Mouse (Mus musculus): Measurements from ENCODE around the gene Mob3b. TPM values are rescaled to one million over a fixed set of nuclear protein-coding genes. Genes with fewer than 3 reads are reported as not detected.

Mob3b gene
- total RNA-seq, 2 experiments from 2014 or later, result 3.1 to 4.9 TPM

DNA sequence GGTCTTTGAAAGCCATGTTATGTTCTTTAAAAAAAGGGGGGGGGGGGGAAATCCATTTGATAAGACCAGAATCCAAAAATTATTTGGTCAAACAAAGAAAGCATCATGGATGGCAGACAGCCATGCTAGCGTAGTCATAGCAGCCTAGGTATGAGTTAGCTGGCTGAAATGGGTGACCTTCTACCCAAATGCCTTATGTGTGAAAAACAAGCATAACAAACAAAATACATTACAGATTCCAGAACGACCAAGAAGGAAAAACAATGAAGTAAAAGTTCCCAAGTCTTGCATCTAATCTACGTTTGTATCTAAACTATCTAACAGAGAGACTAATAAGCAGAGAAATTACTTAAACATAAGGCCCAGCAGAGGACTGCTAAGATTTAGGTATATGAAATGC is 6.6 kb downstream of the Mob3b start:
- no peak for DNase-seq (ENCODE audit: low spot score in 2 of 2)

DNA sequence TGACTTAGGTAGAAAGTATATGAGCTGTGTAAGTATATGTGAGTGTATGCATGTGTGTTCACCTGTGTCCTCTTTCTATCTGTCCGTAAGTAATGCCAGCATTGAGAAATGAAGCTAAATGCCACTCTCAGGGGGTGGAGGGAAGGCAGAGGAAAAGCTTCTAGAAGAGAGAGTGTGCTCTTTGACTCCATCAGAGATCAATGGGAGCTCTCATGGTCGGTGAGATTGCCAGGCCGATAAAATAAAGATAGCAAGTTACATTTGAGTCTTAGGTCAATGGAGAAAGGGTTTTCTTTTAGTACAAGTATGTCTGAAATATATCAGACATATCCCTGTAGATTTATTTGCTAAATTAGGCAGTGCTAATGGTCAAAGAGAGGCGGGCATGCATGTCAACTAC is 9.0 kb downstream of the Mob3b start:
- DNase-seq (ENCODE audit: low spot score in 2 of 2), result no peak

DNA sequence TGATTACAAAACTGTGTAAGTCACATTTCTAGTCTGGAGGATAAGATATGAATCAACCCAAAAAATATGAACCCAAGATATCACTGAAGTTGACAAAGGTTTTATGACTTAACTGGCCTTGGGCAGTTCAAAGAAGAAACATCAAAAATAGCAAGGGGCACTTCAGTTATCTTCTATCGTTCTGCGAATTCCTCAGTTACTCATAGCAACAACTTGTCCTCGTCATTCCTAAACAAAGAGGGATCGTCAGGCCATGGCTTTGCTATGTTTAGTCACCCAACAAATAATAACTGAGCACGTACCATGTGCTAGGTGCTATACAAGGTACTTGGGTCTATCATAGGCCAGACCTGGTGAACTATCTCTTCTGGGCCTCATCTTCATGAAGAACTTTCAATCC is 10.7 kb downstream of the Mob3b start:
- no peak for DNase-seq (ENCODE audit: low spot score in 2 of 2)

DNA sequence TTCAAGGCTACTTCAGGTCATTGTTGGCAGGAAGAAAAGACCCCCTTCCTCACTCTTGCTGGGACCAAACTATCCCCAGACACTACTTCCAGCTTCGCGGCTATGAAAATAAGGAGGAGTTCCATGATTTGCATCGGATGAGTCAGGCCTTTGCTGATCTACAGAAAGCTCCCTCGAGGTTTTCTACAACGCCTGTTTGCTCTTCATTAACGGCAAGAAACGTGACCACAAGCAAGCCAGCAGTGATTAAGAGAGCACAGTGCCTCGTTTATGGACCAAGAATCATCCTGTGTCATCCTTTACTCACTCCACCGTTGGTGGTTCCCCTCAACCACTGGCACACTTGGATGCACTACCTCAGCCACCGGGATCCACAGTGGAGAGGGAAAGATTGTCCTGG is 11.6 kb downstream of the Mob3b start:
- no peak for DNase-seq (ENCODE audit: low spot score in 2 of 2)

DNA sequence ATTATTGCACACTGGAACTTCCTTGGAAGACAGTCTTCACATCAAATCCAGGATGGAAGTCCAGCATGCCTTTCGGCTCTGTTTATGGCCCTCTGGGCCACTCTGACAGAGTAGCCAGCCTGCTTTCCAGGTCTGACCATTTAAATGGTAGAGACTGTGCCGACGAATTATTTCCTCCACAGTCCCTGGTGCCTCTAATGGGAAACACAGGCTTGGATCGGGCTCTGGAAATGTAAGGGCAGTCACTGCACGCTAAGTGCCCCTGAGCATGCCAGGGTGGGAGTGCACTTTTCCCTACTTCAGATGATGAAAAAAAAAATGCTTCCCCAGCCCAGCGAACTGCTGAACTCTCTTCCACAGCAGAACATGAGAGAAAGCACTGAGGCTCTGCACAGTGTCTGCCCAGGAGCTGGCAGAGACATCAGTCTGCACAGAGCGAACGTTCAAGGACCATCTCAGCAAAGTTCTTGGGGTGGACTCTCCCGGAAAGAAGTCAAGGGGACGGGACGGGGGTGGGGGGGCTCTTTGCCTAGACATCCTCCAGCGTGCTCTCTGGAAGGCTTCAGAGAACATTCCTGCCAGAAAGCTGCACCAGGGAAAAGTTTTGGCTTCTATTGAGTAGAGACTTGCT is 13.7 kb downstream of the Mob3b start:
- DNase-seq (ENCODE audit: low spot score in 2 of 2), result peak in 1 of 2 experiments; percentile 17

DNA sequence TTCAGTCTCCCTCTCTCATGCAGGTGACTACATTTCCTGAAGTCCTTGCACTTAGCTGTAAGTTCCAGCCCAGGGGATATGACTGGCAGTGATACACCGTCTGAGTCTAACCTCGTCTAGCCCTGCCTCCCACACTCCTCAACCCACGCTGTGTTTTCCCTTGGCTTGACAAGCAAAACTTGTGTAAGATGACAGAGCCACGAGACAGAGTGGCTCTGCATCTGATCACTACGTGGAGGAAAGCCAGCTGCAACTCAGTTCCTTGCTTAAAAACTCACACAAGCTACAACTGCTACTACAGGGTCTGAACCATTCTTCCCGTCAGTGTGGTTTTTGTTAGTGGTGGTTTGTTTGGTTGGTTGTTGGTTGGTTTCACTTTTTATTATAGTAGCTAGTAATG is 17.0 kb downstream of the Mob3b start:
- DNase-seq (ENCODE audit: low spot score in 2 of 2), result no peak

DNA sequence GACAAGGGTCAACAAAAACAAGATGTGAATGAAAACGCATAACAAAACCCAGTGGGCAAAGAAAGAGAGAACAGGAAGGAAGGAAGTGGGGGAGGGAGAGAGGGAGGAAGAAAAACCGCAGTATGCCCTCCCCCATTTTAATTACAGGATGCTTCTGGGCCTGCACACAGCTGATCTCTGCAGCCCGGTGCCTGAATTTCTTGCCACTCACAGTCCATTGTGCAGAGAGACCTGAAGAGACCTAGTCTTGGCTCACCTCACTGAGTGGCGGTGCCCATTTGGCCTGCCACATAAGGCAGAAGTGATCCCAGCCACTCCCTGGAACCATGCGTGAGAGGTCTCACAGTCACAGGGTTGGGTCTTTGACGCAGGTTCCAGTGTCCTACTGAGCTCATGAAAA is 19.2 kb downstream of the Mob3b start:
- DNase-seq (ENCODE audit: low spot score in 2 of 2), result no peak

DNA sequence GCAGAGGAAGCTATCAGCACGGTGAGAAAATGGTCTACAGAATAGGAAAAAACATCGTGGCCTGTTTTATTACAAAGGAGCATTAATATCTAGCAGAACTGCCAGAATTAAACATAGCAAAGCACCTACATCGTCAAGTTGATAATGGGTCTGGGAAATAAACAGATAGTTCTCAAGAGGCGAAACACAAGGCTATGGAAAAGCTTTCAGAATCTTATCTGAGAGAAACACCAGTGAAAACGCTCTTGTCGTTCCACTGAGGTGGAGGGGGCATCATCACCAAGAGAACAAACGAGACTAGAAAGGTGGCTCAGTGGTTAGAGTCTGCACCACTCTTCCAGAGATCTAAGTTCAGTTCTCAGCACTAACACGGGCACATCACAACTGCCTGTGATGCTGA is 20.3 kb downstream of the Mob3b start:
- DNase-seq (ENCODE audit: low spot score in 2 of 2), result no peak

DNA sequence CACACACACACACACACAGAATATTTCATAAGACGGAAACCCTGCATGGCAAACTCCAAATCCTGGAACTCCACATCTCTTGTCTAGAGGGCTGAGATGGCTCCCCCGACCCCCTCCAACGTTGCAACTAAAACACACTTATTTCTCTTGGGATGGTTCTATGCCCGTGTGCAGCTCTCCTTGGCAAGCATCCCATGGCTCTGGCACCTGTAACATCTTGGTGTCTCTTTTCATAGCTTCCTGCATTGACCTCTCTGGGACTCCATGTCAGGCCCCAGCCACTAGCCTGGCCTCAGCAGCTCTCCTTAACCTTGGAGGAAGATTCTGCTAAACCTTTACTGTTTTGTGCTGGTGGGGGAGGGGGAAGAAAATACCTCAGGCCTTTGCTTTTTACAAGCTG is 21.5 kb downstream of the Mob3b start:
- DNase-seq (ENCODE audit: low spot score in 2 of 2), result no peak

DNA sequence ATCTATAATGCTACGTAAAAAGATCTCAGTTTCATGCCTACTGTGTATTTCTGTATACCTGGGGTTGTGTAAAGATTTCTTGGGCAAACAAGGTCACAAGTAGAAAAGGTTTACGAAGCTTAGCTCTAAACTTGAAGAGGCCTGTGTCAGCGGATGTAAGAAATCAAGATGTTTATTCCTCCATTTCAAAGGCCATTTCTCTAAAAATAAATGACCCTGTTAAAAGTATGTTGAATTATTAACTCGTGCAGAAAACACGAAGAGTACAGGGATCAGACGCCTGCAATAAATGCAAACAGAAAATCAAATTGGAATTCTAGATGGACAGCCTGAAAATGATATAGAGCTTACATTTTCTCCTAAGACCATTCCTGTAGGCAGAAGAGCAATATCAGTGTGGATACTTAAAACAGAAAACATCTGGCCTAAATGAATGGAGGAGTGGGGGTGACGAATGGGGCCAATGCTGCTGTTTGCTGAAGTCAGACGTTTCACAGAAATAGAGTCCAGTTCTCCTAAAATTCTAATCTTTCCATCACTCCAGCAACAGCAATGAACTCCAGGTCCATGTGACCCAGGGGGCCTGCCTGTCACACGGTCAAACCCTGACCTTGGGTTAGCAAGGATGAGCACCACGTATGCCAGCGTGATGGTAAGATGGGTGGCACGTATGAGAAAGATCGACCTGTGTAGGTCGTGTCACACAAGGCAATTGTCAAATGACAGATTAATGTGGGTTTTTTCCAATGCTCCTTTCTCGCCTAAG is 22.3 kb downstream of the Mob3b start:
- DNase-seq (ENCODE audit: low spot score in 2 of 2), result no peak

DNA sequence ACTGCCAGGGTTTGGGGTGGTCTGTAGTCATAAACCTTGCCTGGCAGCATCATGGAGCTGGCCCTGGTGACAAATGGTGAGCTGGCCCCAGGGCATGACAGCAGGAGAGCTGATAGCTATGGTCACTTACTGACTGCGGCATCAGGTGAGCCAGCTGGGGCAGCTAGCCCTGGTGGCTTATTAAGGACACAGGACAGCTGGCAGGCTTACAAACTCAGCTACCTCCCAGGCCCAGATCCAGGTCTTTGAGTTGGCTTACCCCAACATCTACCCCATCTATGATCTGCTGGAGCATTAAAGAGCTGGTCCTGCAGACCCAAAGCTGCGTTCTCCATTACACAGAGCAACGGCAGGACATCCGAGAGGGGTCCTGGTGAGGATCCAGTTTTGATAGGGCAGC is 23.9 kb downstream of the Mob3b start:
- no peak for DNase-seq (ENCODE audit: low spot score in 2 of 2)

DNA sequence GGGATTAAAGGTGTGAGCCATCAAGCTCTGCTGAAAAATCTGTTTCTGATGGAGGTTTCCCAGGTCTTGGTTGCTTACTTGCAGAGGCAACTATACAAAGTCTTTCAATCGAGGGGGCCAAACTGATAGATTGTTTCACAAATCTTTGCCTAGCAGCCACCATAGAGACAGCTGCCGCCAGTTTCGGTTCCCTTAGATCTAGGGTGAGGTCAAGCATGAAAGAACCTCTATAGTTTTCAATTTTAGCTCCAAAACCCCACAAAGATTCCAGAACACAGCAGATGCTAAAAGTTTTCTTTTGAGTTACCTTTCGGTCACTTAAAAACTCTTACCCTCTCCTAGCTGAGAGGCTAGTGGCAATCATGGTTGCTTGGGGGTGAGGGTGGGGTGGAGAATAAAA is 25.7 kb downstream of the Mob3b start:
- DNase-seq (ENCODE audit: low spot score in 2 of 2), result no peak

DNA sequence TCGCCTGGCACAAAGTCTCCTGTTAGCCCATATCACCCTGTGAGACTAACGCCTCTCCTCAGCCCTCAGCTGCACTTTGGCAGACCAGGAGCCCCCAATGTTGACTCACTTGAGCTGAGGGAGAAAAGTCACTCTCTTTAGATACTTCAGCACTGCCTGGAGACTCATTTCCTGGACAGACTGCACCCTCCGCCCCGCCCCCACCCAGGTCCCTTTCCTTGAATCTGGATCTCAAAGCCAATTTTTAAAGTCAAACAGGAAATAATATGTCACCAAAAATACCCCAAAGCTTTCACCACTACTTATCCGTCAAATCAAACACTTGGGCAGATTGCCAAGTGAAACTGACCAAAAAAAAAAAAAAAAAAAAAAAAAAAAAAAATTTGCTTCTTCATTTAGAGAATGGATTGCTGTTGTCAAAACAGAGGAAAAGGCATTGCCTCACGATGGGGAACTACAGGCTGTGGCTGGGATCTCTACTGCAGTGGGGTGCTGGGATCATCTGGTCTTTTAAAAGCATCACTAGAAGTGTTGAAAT is 26.8 kb downstream of the Mob3b start:
- DNase-seq (ENCODE audit: low spot score in 2 of 2), result no peak

DNA sequence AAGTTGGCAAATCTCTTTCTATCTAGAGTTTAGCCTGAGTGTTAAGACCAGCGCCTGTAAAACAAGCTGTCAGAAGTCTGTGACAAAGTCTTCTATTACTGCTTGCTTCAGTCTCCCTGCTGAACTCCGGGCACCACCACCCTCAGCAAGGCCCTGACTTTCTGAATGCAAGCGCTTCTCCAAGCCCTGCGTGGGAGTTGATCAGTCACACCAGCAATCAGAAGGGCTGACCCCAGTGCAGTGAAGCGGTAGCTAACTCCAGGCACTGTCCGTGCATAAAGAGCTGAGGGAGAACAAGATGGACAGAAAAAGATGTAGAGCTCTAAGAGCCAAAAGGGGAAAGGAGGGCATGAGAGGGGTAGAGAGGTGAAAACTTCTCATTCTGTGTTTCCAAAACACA is 29.5 kb downstream of the Mob3b start:
- DNase-seq (ENCODE audit: low spot score in 2 of 2), result no peak

DNA sequence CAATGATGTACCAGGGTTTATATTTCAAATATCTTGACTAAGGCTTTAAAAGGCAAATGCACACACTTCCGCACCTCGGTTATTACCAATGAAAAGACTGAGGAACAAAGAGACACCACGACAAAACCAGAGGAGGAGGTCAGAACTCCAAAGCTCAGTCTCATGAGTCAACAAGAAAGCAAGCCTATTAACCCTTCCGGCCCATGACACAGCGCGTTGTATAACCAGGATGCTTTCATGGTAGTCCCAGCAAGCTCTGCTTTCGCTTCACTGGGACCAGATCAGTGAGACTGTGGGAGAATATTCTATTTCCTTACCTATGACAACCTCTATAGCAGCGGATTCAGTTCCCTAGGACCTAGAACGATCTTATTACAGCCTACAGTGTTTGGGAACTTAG is 30.5 kb downstream of the Mob3b start:
- no peak for DNase-seq (ENCODE audit: low spot score in 2 of 2)

DNA sequence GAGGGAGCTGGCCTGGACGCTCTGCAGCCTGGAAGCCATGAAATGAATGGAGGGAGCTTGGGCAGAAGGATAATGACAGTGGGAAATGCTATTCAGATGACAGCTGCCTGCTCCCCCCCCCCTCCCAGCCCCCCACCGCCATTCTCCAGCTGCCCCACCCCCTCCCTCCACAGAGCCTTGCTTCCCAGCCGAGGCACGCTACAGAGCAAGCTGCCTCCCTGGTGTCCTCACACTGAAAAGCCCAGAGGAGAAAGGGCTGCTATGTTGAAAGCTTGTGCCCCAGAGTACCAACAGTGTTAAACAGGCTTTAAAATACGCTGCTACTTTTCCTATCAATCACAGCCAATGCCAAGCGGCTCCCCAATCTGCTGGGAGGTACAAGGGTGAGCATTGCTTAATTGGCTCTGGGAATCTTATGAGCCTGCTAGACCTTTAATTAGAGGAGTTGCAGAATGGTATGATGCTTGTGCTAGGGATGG is 31.9 kb downstream of the Mob3b start:
- no peak for DNase-seq (ENCODE audit: low spot score in 2 of 2)

DNA sequence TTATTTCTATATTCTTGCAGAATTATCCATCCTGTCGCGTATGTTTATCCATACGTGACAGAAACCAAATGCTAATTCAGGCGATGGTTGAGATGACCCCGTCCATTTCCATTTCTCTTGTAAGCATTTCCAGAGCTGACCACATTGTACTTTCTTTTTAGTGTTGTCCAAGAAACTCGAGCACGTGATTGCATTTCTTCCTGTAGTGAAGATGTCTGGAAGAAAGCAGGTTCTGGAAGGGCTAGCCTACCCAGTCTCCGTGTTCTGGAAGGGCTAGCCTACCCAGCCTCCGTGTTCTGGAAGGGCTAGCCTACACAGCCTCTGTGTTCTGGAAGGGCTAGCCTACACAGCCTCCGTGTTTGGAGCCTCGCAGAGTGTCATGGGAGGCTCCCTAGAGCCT is 33.3 kb downstream of the Mob3b start:
- no peak for DNase-seq (ENCODE audit: low spot score in 2 of 2)

DNA sequence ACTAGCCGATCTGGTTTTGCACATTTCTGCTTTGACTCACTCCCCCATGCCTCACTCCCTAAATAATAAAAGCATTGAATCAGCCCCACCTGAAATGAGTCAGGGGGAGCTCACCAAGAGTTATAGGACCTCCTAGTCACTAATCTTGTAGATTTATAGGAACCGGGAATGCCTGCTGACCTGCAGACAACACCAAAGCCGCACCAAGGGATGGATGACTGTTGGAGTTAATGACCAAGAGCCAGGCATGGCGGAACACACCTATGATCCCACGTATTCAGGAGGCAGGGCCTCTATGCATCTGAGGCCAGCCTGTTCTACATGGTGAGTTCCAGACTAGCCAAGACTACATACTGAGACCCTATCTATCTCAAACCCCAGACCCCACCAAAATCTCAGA is 34.2 kb downstream of the Mob3b start:
- DNase-seq (ENCODE audit: low spot score in 2 of 2), result no peak

DNA sequence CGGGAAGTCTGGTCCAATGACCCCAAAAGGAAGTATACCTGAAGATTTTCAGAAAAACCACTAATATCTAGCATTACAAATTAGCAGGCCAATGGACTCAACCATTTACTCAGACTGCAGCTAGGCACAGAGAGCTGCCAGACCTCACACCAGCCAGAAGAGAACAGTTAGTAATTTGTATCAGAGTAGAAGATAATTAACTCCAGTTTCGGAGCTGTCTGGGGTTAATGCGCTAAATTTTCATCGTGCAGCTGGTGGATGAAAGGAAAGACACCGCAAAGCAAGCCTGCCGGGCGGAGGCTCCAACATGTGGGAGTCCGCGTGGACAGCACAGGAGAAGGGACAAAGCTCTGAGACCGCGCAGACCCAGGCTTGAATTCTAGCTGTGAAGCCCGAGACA is 36.2 kb downstream of the Mob3b start:
- no peak for DNase-seq (ENCODE audit: low spot score in 2 of 2)

DNA sequence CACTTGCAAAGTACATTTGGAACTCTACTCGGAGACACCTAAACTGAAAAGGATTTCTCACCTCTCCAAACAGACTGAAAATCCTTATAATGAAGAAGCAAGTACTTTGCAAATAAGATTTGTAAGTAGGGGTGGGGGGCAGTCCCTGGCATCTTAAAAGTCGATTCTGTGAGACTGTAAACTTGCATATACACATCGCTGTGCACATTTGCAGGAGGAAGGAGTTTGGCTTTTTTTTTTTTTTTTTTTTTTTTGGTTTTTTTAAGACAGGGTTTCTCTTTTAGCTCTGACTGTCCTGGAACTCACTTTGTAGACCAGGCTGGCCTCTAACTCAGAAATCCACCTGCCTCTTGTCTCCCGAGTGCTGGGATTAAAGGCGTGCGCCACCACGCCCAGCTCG is 36.7 kb downstream of the Mob3b start:
- DNase-seq (ENCODE audit: low spot score in 2 of 2), result no peak

DNA sequence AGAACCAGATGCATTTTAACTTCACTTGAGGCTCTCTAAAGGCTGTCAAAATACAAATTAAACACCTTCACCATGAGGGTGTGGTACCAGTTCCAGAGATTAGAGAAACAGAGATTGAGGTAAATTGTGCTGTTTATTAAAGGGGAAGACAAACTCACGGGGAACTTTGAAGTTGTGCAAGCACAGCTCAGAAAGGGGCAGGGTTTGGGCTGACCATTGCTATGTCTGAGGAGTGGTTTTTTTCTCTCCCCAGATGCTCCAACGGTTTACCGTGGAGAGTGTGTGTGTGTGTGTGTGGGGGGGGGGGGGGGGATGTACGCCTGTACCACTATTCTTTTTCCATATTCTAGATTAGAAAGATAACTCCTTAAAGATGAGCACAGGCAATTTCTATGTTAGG is 37.1 kb downstream of the Mob3b start:
- DNase-seq (ENCODE audit: low spot score in 2 of 2), result no peak

DNA sequence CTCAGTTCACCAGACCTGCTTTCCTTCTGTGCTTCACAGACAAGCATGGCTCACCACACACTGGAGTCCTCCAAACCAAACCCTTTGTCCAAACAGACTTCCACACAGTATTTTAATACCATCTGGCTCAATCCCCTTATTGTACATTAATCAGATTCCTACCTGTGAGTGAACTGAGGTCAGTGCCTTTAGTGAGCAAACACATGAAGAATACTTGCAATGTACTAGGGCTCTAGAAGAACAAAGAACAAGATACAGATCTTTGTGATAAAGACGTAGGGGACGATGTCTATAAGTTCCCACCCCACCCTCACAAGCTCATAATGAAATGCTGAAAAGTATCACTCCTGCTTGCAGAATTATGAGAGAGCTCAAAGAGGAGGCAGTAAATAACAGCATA is 38.4 kb downstream of the Mob3b start:
- no peak for DNase-seq (ENCODE audit: low spot score in 2 of 2)

DNA sequence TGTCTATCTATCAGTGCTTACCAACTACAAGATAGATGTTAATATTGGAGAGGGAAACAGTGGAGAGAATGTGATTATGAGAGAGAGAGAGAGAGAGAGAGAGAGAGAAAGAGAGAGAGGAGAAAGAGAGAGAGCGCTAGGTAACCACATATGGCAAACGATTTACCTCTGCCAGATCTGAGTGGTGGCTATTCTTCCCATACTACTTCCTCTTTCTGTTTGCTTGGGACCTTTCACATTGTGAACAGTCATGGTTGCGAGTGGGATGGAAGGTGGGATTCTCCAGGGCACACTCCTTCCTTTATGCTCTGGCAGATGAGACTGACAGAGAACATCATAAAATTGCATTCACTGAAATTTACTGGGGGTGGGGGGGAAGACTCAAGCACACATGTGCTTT is 40.1 kb downstream of the Mob3b start:
- DNase-seq (ENCODE audit: low spot score in 2 of 2), result no peak
